Mouse (Mus musculus): ENCODE results near the gene Crcp. TPM values are rescaled to one million over a fixed set of nuclear protein-coding genes. Genes with fewer than 3 reads are reported as not detected.

Gene Crcp
- polyA plus RNA-seq (2015; fragmentation: Nextera tagmentation; extraction: Ambion mirVana), result 43.7 and 46.2 TPM in 2 replicates

GRCm38 (mm10) chr5:130029142-130029897, at the start of gene Crcp, which contains the start of gene Asl:
Gene Crcp (plus strand): TSS chr5:130029290.
Gene Asl (minus strand): TSS chr5:130029247.
- WGBS, result 1% methylated on average over 51 of the region's 51 CpGs
- peak; percentile 81 for ATAC-seq (ENCODE audit: low FRiP score, low TSS enrichment)

GRCm38 (mm10) chr5:129980216-129980615, 48.9 kb upstream of the Crcp start:
- Histone ChIP-seq H3K36me3 (ENCODE audit: insufficient read depth, low read length) (no peaks in the 10 kb centered on the region), H3K9ac (replicated peaks; ENCODE audit: low read length) (no peak overlapping the region), H3K9me3 (ENCODE audit: low read length) (no peaks in the 10 kb centered on the region), H3K27me3 (ENCODE audit: insufficient read depth, low read length) (no peaks in the 10 kb centered on the region), H3K4me1 (ENCODE audit: insufficient read depth, low read length) (no peaks in the 10 kb centered on the region), H3K4me3 (ENCODE audit: low read length) (no peak overlapping the region), H3K27ac (ENCODE audit: low read length) (no peak overlapping the region), H3K4me2 (replicated peaks; ENCODE audit: low read depth, low read length) (no peak overlapping the region)
- no peak for ATAC-seq (ENCODE audit: low FRiP score, low TSS enrichment)
- 69% methylated on average over 3 of the region's 3 CpGs for WGBS

More at GRCm38 (mm10) chr5:130029142-130029897, at the start of gene Crcp, which contains the start of gene Asl:
- Histone ChIP-seq H3K9me3 (ENCODE audit: low read length) (no peaks in the 10 kb centered on the region), H3K36me3 (ENCODE audit: insufficient read depth, low read length) (no peaks in the 10 kb centered on the region), H3K4me3 (ENCODE audit: low read length) (peak within 1 kb of the TSS; percentile 73), H3K4me2 (replicated peaks; ENCODE audit: low read depth, low read length) (peak within 1 kb of the TSS; percentile 78), H3K27ac (ENCODE audit: low read length) (peak within 1 kb of the TSS; percentile 97), H3K27me3 (ENCODE audit: insufficient read depth, low read length) (no peaks in the 10 kb centered on the region), H3K4me1 (ENCODE audit: insufficient read depth, low read length) (peaks cover 10% of the 10 kb centered on the region), H3K9ac (replicated peaks; ENCODE audit: low read length) (peak within 1 kb of the TSS; percentile 78)

DNA sequence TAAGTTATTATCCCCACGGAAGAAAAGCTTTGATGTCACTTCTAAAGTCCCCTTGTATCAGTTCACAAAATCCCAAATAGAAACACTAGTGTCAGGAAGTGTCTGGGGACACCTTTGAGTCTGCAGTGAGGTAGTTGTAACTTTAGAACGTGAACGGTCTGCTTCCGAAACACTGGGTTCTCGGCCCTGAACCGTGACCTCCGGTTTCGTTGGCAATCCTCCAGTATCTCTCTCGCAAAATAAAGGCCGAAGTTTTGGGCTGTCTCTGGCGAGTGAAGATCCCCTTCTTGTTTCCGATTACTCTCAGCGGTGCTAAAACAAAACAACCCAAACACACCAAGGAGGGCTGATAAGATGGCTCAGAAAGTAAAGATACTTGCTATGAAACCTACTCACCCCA, 39.7 kb upstream of the Crcp start:
- H3K4me2 ChIP-seq (replicated peaks; ENCODE audit: low read depth, low read length), result no peak overlapping the region
- ATAC-seq (ENCODE audit: low FRiP score, low TSS enrichment), result no peak
- no peak overlapping the region for H3K27ac ChIP-seq (ENCODE audit: low read length)
- WGBS, result 55% methylated on average over 13 of the region's 13 CpGs
- H3K36me3 ChIP-seq (ENCODE audit: insufficient read depth, low read length), result peaks cover 15% of the 10 kb centered on the region
- no peaks in the 10 kb centered on the region for H3K27me3 ChIP-seq (ENCODE audit: insufficient read depth, low read length)
- no peak overlapping the region for H3K4me3 ChIP-seq (ENCODE audit: low read length)
- no peaks in the 10 kb centered on the region for H3K9me3 ChIP-seq (ENCODE audit: low read length)
- H3K4me1 ChIP-seq (ENCODE audit: insufficient read depth, low read length), result no peaks in the 10 kb centered on the region
- no peak overlapping the region for H3K9ac ChIP-seq (replicated peaks; ENCODE audit: low read length)

DNA sequence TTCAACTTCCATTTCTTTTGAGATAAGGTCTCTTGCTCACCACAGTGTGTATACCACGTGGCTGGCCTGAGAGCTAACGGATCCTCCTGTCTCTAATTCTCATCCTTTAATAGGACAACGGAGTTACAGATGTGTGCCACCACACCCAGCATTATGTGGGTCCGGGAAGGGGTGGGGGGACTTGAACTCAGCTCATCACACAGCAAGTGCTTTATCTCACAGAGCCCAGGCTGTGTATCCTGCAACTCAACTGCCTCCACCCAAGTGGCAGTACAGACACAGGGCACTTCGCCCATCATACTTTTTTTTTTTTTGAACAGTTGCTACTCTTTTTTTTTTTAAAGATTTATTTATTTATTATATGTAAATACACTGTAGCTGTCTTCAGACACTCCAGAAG, 37.2 kb upstream of the Crcp start:
- 92% methylated on average over 5 of the region's 5 CpGs for WGBS
- Histone ChIP-seq H3K4me3 (ENCODE audit: low read length) (no peak overlapping the region), H3K4me2 (replicated peaks; ENCODE audit: low read depth, low read length) (no peak overlapping the region), H3K9ac (replicated peaks; ENCODE audit: low read length) (no peak overlapping the region), H3K36me3 (ENCODE audit: insufficient read depth, low read length) (peaks cover 16% of the 10 kb centered on the region), H3K27ac (ENCODE audit: low read length) (no peak overlapping the region), H3K4me1 (ENCODE audit: insufficient read depth, low read length) (no peaks in the 10 kb centered on the region), H3K27me3 (ENCODE audit: insufficient read depth, low read length) (no peaks in the 10 kb centered on the region), H3K9me3 (ENCODE audit: low read length) (no peaks in the 10 kb centered on the region)
- ATAC-seq (ENCODE audit: low FRiP score, low TSS enrichment), result no peak; the same call in 1 of the 2 replicates

GRCm38 (mm10) chr5:129993374-129993773, 35.7 kb upstream of the Crcp start:
- H3K27ac ChIP-seq (ENCODE audit: low read length), result no peak overlapping the region
- H3K36me3 ChIP-seq (ENCODE audit: insufficient read depth, low read length), result peaks cover 12% of the 10 kb centered on the region
- no peak overlapping the region for H3K4me3 ChIP-seq (ENCODE audit: low read length)
- H3K4me1 ChIP-seq (ENCODE audit: insufficient read depth, low read length), result no peaks in the 10 kb centered on the region
- no peak overlapping the region for H3K9ac ChIP-seq (replicated peaks; ENCODE audit: low read length)
- no peak overlapping the region for H3K4me2 ChIP-seq (replicated peaks; ENCODE audit: low read depth, low read length)
- H3K9me3 ChIP-seq (ENCODE audit: low read length), result no peaks in the 10 kb centered on the region
- ATAC-seq (ENCODE audit: low FRiP score, low TSS enrichment), result no peak
- no peaks in the 10 kb centered on the region for H3K27me3 ChIP-seq (ENCODE audit: insufficient read depth, low read length)
- 90% methylated on average over 14 of the region's 14 CpGs for WGBS

- 90% methylated on average over 7 of the region's 7 CpGs for WGBS
- H3K9me3 ChIP-seq (ENCODE audit: low read length), result no peaks in the 10 kb centered on the region
- H3K27me3 ChIP-seq (ENCODE audit: insufficient read depth, low read length), result no peaks in the 10 kb centered on the region
- H3K4me2 ChIP-seq (replicated peaks; ENCODE audit: low read depth, low read length), result no peak overlapping the region
- no peak overlapping the region for H3K9ac ChIP-seq (replicated peaks; ENCODE audit: low read length)
- peaks cover 12% of the 10 kb centered on the region for H3K36me3 ChIP-seq (ENCODE audit: insufficient read depth, low read length)
- H3K4me3 ChIP-seq (ENCODE audit: low read length), result no peak overlapping the region
- H3K27ac ChIP-seq (ENCODE audit: low read length), result no peak overlapping the region
- no peak for ATAC-seq (ENCODE audit: low FRiP score, low TSS enrichment)
- H3K4me1 ChIP-seq (ENCODE audit: insufficient read depth, low read length), result no peaks in the 10 kb centered on the region
Observed at GRCm38 (mm10) chr5:129994989-129995388, 34.1 kb upstream of the Crcp start.

- Histone ChIP-seq H3K9ac (replicated peaks; ENCODE audit: low read length) (no peak overlapping the region), H3K27me3 (ENCODE audit: insufficient read depth, low read length) (no peaks in the 10 kb centered on the region), H3K4me2 (replicated peaks; ENCODE audit: low read depth, low read length) (no peak overlapping the region), H3K4me3 (ENCODE audit: low read length) (no peak overlapping the region), H3K4me1 (ENCODE audit: insufficient read depth, low read length) (0 out of 2 replicates have a peak, but pooled peaks cover 7% of the 10 kb centered on the region), H3K9me3 (ENCODE audit: low read length) (no peaks in the 10 kb centered on the region), H3K27ac (ENCODE audit: low read length) (no peak overlapping the region), H3K36me3 (ENCODE audit: insufficient read depth, low read length) (peaks cover 12% of the 10 kb centered on the region)
- 74% methylated on average over 19 of the region's 19 CpGs for WGBS
- no peak for ATAC-seq (ENCODE audit: low FRiP score, low TSS enrichment)
Observed at GRCm38 (mm10) chr5:129997700-129998099, 31.4 kb upstream of the Crcp start.

DNA sequence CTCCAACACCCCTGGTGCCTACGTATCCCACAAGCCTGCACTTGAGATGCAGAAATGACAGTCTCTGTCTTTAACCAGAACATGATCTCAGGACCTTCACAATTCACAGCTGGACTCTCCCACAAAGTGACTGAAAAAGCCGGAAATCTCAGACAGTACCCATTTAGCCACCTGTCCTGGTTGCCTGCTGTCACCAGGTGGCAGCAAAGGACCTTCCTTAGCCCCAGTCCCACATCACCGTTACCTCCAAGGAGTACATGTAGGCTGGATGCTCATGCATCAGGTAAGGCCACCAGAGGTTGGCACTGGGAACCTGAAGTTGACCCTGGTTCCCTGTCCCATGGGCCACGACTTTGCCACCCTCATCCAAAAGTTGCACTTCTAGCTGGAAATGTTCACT, 30.0 kb upstream of the Crcp start:
- Histone ChIP-seq H3K9me3 (ENCODE audit: low read length) (peaks cover 3% of the 10 kb centered on the region), H3K27ac (ENCODE audit: low read length) (no peak overlapping the region), H3K36me3 (ENCODE audit: insufficient read depth, low read length) (peaks cover 4% of the 10 kb centered on the region), H3K27me3 (ENCODE audit: insufficient read depth, low read length) (no peaks in the 10 kb centered on the region), H3K4me3 (ENCODE audit: low read length) (no peak overlapping the region), H3K4me2 (replicated peaks; ENCODE audit: low read depth, low read length) (no peak overlapping the region), H3K9ac (replicated peaks; ENCODE audit: low read length) (no peak overlapping the region), H3K4me1 (ENCODE audit: insufficient read depth, low read length) (peaks cover 7% of the 10 kb centered on the region)
- ATAC-seq (ENCODE audit: low FRiP score, low TSS enrichment), result no peak
- WGBS, result 25% methylated on average over 4 of the region's 4 CpGs

DNA sequence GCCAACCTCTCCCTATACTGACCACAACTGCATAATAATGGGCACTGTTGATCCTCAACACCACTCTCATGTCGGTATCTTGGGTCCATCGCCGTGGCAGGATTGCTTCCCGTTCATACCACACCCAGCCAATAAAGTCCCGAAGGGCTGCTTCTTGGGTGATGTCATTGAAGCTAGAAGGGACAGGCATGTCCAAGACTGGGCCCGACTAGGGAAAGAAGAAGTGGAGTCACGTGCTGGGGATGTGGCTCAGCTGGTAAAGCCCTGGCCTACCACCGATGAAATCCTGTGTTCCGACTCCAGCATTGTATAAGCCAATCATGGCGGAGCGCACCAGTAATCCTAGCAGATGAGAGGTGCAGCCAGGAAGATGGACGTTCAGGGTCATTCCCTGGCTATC, 28.4 kb upstream of the Crcp start:
- peaks cover 7% of the 10 kb centered on the region for H3K4me1 ChIP-seq (ENCODE audit: insufficient read depth, low read length)
- H3K9ac ChIP-seq (replicated peaks; ENCODE audit: low read length), result no peak overlapping the region
- H3K9me3 ChIP-seq (ENCODE audit: low read length), result peaks cover 16% of the 10 kb centered on the region
- no peak overlapping the region for H3K27ac ChIP-seq (ENCODE audit: low read length)
- H3K36me3 ChIP-seq (ENCODE audit: insufficient read depth, low read length), result peaks cover 9% of the 10 kb centered on the region
- ATAC-seq (ENCODE audit: low FRiP score, low TSS enrichment), result no peak
- WGBS, result 90% methylated on average over 12 of the region's 12 CpGs
- no peak overlapping the region for H3K4me3 ChIP-seq (ENCODE audit: low read length)
- no peaks in the 10 kb centered on the region for H3K27me3 ChIP-seq (ENCODE audit: insufficient read depth, low read length)
- no peak overlapping the region for H3K4me2 ChIP-seq (replicated peaks; ENCODE audit: low read depth, low read length)

GRCm38 (mm10) chr5:130001356-130001987, 27.6 kb upstream of the Crcp start:
- peak overlapping the region; percentile 69 for H3K4me3 ChIP-seq (ENCODE audit: low read length)
- no peak overlapping the region for H3K27ac ChIP-seq (ENCODE audit: low read length)
- H3K9ac ChIP-seq (replicated peaks; ENCODE audit: low read length), result peak overlapping the region; percentile 78; the same call in 1 of the 2 replicates
- peaks cover 21% of the 10 kb centered on the region for H3K9me3 ChIP-seq (ENCODE audit: low read length)
- peaks cover 5% of the 10 kb centered on the region; the same call in 1 of the 2 replicates for H3K36me3 ChIP-seq (ENCODE audit: insufficient read depth, low read length)
- H3K27me3 ChIP-seq (ENCODE audit: insufficient read depth, low read length), result no peaks in the 10 kb centered on the region
- H3K4me1 ChIP-seq (ENCODE audit: insufficient read depth, low read length), result peaks cover 7% of the 10 kb centered on the region
- ATAC-seq (ENCODE audit: low FRiP score, low TSS enrichment), result no peak
- 40% methylated on average over 5 of the region's 5 CpGs for WGBS
- peak overlapping the region; percentile 72 for H3K4me2 ChIP-seq (replicated peaks; ENCODE audit: low read depth, low read length)
